Mouse (Mus musculus) neural tube, embryonic 11.5 days (tissue): ENCODE data around the gene Nifk. TPM values are rescaled to one million over a fixed set of nuclear protein-coding genes. Genes with fewer than 3 reads are reported as not detected.

Source experiments
- ATAC-seq: fragments of 200-750 bp; cut with Nextera tagmentation; 2 replicates; pipeline ENCODE4 v1.8.0; 2017; ENCODE audit warnings: moderate number of reproducible peaks, mild to moderate bottlenecking, moderate TSS enrichment, moderate library complexity; ENCODE audit not compliant: insufficient read depth, low FRiP score, low TSS enrichment
- DNase-seq: peaks from one replicate; pipeline ENCODE4 v3.0.0-alpha.2; 2015; ENCODE audit warnings: low spot score
- H3K27ac ChIP-seq: fragments of 300-500 bp; sonication (generic); 2 replicates; pipeline ENCODE4 v1.5.1; 2014; ENCODE audit warnings: low read depth, mild to moderate bottlenecking, low read length
- H3K27me3 ChIP-seq: fragments of 300-500 bp; sonication (generic); 2 replicates; pipeline ENCODE4 v1.6.1; 2014; ENCODE audit warnings: mild to moderate bottlenecking, low read length, mixed read lengths; ENCODE audit not compliant: control insufficient read depth, insufficient read depth
- H3K36me3 ChIP-seq: fragments of 300-500 bp; sonication (generic); 2 replicates; pipeline ENCODE4 v1.6.1; 2014; ENCODE audit warnings: mild to moderate bottlenecking, low read length, moderate library complexity, mixed read lengths; ENCODE audit not compliant: control insufficient read depth, insufficient read depth
- H3K4me1 ChIP-seq: fragments of 300-500 bp; sonication (generic); 2 replicates; pipeline ENCODE4 v1.6.1; 2014; ENCODE audit warnings: low read length, mixed read lengths; ENCODE audit not compliant: control insufficient read depth, insufficient read depth
- H3K4me2 ChIP-seq: fragments of 300-500 bp; sonication (generic); 2 replicates; pipeline ENCODE4 v1.6.1; 2014; ENCODE audit warnings: low read depth, mild to moderate bottlenecking, moderate library complexity
- H3K4me3 ChIP-seq: fragments of 300-500 bp; sonication (generic); 2 replicates; pipeline ENCODE4 v1.5.1; 2014; ENCODE audit warnings: low read depth, low read length
- H3K9ac ChIP-seq: fragments of 300-500 bp; sonication (generic); 2 replicates; pipeline ENCODE4 v1.6.1; 2014; ENCODE audit warnings: mild to moderate bottlenecking, low read length
- H3K9me3 ChIP-seq: fragments of 300-500 bp; sonication (generic); 2 replicates; pipeline ENCODE4 v1.6.1; 2016; ENCODE audit warnings: low read length; ENCODE audit not compliant: control insufficient read depth
- WGBS: fragments of 180-500 bp; shearing (Covaris S2); extraction: QIAGEN DNeasy Blood & Tissue Kit; methylation state at CpG from one replicate; pipeline ENCODE4 v1.1.7; 2014; 5-methylcytosine and 5-hydroxymethylcytosine counted together
- polyA plus RNA-seq: library from polyadenylated mRNA; unstranded; fragments of >200 nt; fragmentation: Nextera tagmentation; extraction: Ambion mirVana; gene quantifications from 2 replicates; pipeline ENCODE4 v1.2.1, GENCODE M21; 2014

Nifk gene
- polyA plus RNA-seq, 1 experiment from 2014 or later = 96.2 TPM

GRCm38 (mm10) chr1:118367970-118368369 is 46.3 kb downstream of the Nifk start:
- H3K36me3 ChIP-seq = no peaks in the 10 kb centered on the region
- no peak for ATAC-seq
- no peaks in the 10 kb centered on the region for H3K4me1 ChIP-seq
- H3K27me3 ChIP-seq = no peaks in the 10 kb centered on the region
- H3K27ac ChIP-seq = no peak overlapping the region
- H3K9me3 ChIP-seq = no peaks in the 10 kb centered on the region
- 93% methylated on average over 1 of the region's 1 CpGs for WGBS
- no peak overlapping the region for H3K4me3 ChIP-seq
- no peak overlapping the region for H3K9ac ChIP-seq
- DNase-seq = no peak
- no peak overlapping the region for H3K4me2 ChIP-seq

- Histone ChIP-seq H3K27ac (no peak overlapping the region), H3K36me3 (no peaks in the 10 kb centered on the region), H3K4me2 (no peak overlapping the region), H3K9me3 (no peaks in the 10 kb centered on the region), H3K4me3 (no peak overlapping the region), H3K27me3 (no peaks in the 10 kb centered on the region), H3K4me1 (no peaks in the 10 kb centered on the region), H3K9ac (no peak overlapping the region)
- no peak for DNase-seq
- WGBS = 63% methylated on average over 3 of the region's 3 CpGs
- no peak for ATAC-seq
Measured at GRCm38 (mm10) chr1:118368721-118369461, 47.3 kb downstream of the Nifk start.

- ATAC-seq (no peak), DNase-seq (no peak)
- WGBS = 79% methylated on average over 5 of the region's 5 CpGs
- no peak overlapping the region for H3K9ac ChIP-seq
- H3K4me2 ChIP-seq = no peak overlapping the region
- H3K27me3 ChIP-seq = no peaks in the 10 kb centered on the region
- H3K4me1 ChIP-seq = no peaks in the 10 kb centered on the region
- H3K36me3 ChIP-seq = no peaks in the 10 kb centered on the region
- H3K4me3 ChIP-seq = no peak overlapping the region
- no peaks in the 10 kb centered on the region for H3K9me3 ChIP-seq
- H3K27ac ChIP-seq = no peak overlapping the region
Measured at GRCm38 (mm10) chr1:118377784-118378183, 56.1 kb downstream of the Nifk start.

- H3K4me2 ChIP-seq = no peak overlapping the region
- H3K9me3 ChIP-seq = no peaks in the 10 kb centered on the region
- H3K27ac ChIP-seq = no peak overlapping the region
- H3K4me1 ChIP-seq = no peaks in the 10 kb centered on the region
- H3K27me3 ChIP-seq = no peaks in the 10 kb centered on the region
- no peaks in the 10 kb centered on the region for H3K36me3 ChIP-seq
- DNase-seq (no peak), ATAC-seq (no peak)
- no peak overlapping the region for H3K4me3 ChIP-seq
- H3K9ac ChIP-seq = no peak overlapping the region
- WGBS = 83% methylated on average over 8 of the region's 8 CpGs
Measured at GRCm38 (mm10) chr1:118380105-118380786, 58.6 kb downstream of the Nifk start.

Other genes with a start within 250 kb of the Nifk start
- gene Gm29106, start 145.3 kb upstream of the Nifk start, polyA plus RNA-seq = 0.27 and 0.38 TPM in 2 replicates
- 382 and 397 TPM in 2 replicates for gene Tsn, start 10.1 kb upstream of the Nifk start, polyA plus RNA-seq
- gene Clasp1, start 67.2 kb downstream of the Nifk start, polyA plus RNA-seq = 98.6 and 104 TPM in 2 replicates